Mouse (Mus musculus) kidney, postnatal 0 days (tissue): ENCODE results near the gene Comp. TPM values are rescaled to one million over a fixed set of nuclear protein-coding genes. Genes with fewer than 3 reads are reported as not detected.
A peak's percentile ranks its signal among the peaks of the same experiment; 100 is the strongest.

ENCODE experiments used
- ATAC-seq: fragments of 200-750 bp; cut with Nextera tagmentation; replicated peaks from 2 replicates; pipeline ENCODE4 v1.8.0; 2017; ENCODE audit warnings: low read depth, moderate number of reproducible peaks, moderate TSS enrichment, moderate library complexity; ENCODE audit not compliant: low FRiP score
- DNase-seq: peaks from one replicate; pipeline ENCODE4 v3.0.0-alpha.2; 2016; ENCODE audit warnings: low spot score
- H3K27ac ChIP-seq: fragments of 300-500 bp; sonication (generic); 2 replicates; pipeline ENCODE4 v1.5.1; 2014; ENCODE audit warnings: mild to moderate bottlenecking
- H3K27me3 ChIP-seq: fragments of 300-500 bp; sonication (generic); 2 replicates; pipeline ENCODE4 v1.6.1; 2014; ENCODE audit warnings: low read length, mixed read lengths; ENCODE audit not compliant: insufficient read depth
- H3K36me3 ChIP-seq: fragments of 300-500 bp; sonication (generic); 2 replicates; pipeline ENCODE4 v1.6.1; 2014; ENCODE audit warnings: low read length, mixed read lengths; ENCODE audit not compliant: insufficient read depth
- H3K4me1 ChIP-seq: fragments of 300-500 bp; sonication (generic); replicated peaks from 2 replicates; pipeline ENCODE4 v1.6.1; 2014; ENCODE audit warnings: antibody characterized with exemption, low read length, mixed read lengths; ENCODE audit not compliant: insufficient read depth
- H3K4me2 ChIP-seq: fragments of 300-500 bp; sonication (generic); 2 replicates; pipeline ENCODE4 v1.6.1; 2014; ENCODE audit warnings: mild to moderate bottlenecking, low read length, moderate library complexity, mixed read lengths
- H3K4me3 ChIP-seq: fragments of 300-500 bp; sonication (generic); replicated peaks from 2 replicates; pipeline ENCODE4 v1.5.1; 2014; ENCODE audit warnings: low read depth, low read length
- H3K9ac ChIP-seq: fragments of 300-500 bp; sonication (generic); 2 replicates; pipeline ENCODE4 v1.6.1; 2014; ENCODE audit warnings: low read depth, low read length
- H3K9me3 ChIP-seq: fragments of 300-500 bp; sonication (generic); replicated peaks from 2 replicates; pipeline ENCODE4 v1.6.1; 2016; ENCODE audit warnings: low read length, inconsistent platforms, mixed read lengths
- CTCF ChIP-seq: IDR thresholded peaks from 2 replicates; pipeline ENCODE4 v1.5.1; 2016; ENCODE audit warnings: antibody characterized with exemption, low read depth, mild to moderate bottlenecking, moderate library complexity
- WGBS: fragments of 180-500 bp; shearing (Covaris S2); extraction: QIAGEN DNeasy Blood & Tissue Kit; methylation state at CpG from one replicate; pipeline ENCODE4 v1.1.7; 2014; 5-methylcytosine and 5-hydroxymethylcytosine counted together
- polyA plus RNA-seq: library from polyadenylated mRNA; unstranded; fragments of >200 nt; fragmentation: Nextera tagmentation; extraction: Ambion mirVana; gene quantifications from 2 replicates; pipeline ENCODE4 v1.2.1, GENCODE M21; 2015

The Comp gene
- polyA plus RNA-seq, 1 experiment from 2014 or later = 0.28 TPM

DNA sequence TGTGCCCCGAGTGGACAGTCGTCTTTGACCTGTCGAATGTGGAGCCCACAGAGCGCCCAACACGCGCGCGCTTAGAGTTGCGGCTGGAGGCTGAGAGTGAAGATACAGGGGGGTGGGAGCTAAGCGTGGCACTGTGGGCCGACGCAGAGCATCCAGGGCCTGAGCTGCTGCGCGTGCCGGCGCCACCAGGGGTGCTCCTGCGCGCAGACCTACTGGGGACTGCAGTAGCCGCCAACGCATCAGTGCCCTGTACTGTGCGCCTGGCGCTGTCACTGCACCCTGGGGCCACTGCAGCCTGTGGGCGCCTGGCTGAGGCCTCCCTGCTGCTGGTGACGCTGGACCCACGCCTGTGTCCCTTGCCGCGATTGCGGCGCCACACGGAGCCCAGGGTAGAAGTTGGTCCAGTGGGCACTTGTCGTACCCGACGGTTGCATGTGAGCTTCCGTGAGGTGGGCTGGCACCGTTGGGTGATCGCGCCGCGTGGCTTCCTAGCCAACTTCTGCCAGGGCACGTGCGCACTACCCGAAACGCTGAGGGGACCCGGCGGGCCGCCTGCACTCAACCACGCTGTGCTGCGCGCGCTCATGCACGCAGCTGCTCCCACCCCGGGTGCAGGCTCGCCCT is 42.5 kb upstream of the Comp start:
- H3K36me3 ChIP-seq = peaks cover 38% of the 10 kb centered on the region
- ATAC-seq (peak; percentile 81), DNase-seq (peak; percentile 83)
- H3K4me3 ChIP-seq = peak overlapping the region; percentile 16
- H3K9me3 ChIP-seq = no peaks in the 10 kb centered on the region
- peak overlapping the region; percentile 47 for H3K4me2 ChIP-seq
- 46% methylated on average over 44 of the region's 53 CpGs for WGBS
- no peaks in the 10 kb centered on the region for H3K27me3 ChIP-seq
- H3K27ac ChIP-seq = no peak overlapping the region
- TF ChIP-seq CTCF = peak; percentile 60
- H3K4me1 ChIP-seq = peaks cover 10% of the 10 kb centered on the region; the same call in 1 of the 2 replicates
- peak overlapping the region; percentile 28; the same call in 1 of the 2 replicates for H3K9ac ChIP-seq

DNA sequence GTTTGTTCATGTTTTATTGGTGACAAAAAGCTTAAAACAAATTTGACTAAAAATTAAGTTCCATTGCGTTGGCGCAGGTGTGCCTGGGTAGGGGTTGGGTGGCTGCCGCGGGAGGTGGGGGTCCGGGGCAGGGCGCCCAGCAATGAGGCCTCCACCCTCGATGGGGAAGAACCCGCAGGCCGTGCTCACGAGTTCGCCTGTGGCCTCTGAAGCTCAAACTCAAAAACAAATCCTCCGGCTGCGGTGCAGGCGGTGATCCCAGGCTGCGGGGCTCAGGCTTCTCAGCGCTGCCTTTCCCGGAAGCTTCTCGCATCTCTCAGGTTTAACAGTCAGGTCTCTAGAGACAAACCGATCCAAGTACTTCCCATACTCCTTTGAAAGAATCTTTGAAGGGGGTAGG is 41.8 kb upstream of the Comp start:
- no peak overlapping the region for H3K4me3 ChIP-seq
- H3K36me3 ChIP-seq = peaks cover 44% of the 10 kb centered on the region
- ATAC-seq (no peak), DNase-seq (no peak)
- no peak overlapping the region for H3K9ac ChIP-seq
- no peaks in the 10 kb centered on the region for H3K27me3 ChIP-seq
- WGBS = 84% methylated on average over 19 of the region's 19 CpGs
- H3K4me1 ChIP-seq = peaks cover 10% of the 10 kb centered on the region; the same call in 1 of the 2 replicates
- no peaks in the 10 kb centered on the region for H3K9me3 ChIP-seq
- no peak overlapping the region for H3K27ac ChIP-seq
- no peak for TF ChIP-seq CTCF
- H3K4me2 ChIP-seq = no peak overlapping the region

DNA sequence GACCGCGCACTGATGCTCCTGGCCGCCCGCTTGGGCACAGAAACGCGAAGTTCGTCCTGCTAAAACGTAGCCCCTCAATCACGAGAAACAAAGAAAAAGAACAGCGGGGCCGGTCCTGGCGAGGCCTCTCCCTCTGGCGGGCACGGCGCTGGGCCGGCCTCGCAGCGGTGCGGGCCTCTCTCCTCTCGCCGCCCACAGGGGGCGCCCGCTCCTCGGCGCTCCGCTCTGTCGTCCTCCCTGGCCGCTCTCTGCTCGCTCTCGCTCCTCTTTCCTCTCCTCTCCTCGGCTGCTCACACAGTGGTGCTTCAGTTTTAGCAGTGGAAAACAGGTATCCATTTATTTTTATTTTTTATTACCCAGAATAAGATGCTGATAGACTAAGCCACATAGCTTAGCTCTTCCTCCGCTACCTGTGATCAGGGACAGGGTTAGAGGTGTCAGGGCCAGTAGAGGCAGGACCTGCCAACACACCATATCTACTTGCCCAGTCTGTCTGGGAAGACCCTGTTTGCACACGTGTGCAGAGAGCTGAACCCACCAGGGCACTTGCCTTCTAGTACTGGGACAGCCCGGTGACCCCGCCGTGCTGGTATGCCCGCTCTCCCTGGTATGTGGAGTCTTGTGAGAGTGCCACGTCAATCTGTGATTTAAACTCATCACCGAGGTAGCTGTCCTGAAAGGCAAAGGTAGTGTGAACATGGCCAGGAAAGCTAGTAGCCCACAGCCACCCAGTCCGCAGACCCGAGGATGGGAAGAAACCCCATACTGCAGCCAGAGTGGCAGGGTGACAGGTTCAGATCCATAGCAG is 41.1 kb upstream of the Comp start:
- 29% methylated on average over 41 of the region's 41 CpGs for WGBS
- H3K4me2 ChIP-seq = 0 out of 2 replicates have a peak overlapping the region, but pooled peaks have one; percentile 5

DNA sequence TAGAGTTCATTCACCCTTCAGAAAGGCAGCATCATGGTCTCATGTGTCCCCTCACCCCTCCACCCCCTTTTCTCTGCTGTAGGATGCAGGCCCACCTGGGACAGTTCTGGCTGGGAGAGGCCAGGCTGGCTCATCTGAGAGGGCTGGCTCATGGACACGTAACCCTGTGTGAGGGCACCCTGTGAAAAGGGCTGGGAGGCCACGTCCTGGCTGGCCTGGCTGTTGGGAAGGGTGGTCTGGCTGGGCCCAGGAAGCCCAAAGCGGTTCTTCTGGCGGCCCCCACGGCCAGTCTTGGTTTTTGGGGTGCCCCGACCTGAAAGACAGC is 40.5 kb upstream of the Comp start:
- Histone ChIP-seq H3K9me3 (no peaks in the 10 kb centered on the region), H3K36me3 (peaks cover 57% of the 10 kb centered on the region), H3K4me2 (no peak overlapping the region), H3K27ac (no peak overlapping the region), H3K27me3 (no peaks in the 10 kb centered on the region), H3K4me3 (no peak overlapping the region), H3K9ac (no peak overlapping the region), H3K4me1 (peaks cover 10% of the 10 kb centered on the region; the same call in 1 of the 2 replicates)
- ATAC-seq (no peak), DNase-seq (no peak)
- TF ChIP-seq CTCF = no peak
- 88% methylated on average over 6 of the region's 6 CpGs for WGBS

More for the DNA sequence above, 41.1 kb upstream of the Comp start:
- Histone ChIP-seq H3K36me3 (peaks cover 51% of the 10 kb centered on the region), H3K4me1 (peaks cover 10% of the 10 kb centered on the region; the same call in 1 of the 2 replicates), H3K9ac (no peak overlapping the region), H3K27me3 (no peaks in the 10 kb centered on the region), H3K9me3 (no peaks in the 10 kb centered on the region), H3K27ac (no peak overlapping the region), H3K4me3 (no peak overlapping the region)
- peak; percentile 90 for TF ChIP-seq CTCF
- ATAC-seq (0 out of 2 replicates have a peak, but pooled peaks have one; percentile 38), DNase-seq (peak; percentile 84)

DNA sequence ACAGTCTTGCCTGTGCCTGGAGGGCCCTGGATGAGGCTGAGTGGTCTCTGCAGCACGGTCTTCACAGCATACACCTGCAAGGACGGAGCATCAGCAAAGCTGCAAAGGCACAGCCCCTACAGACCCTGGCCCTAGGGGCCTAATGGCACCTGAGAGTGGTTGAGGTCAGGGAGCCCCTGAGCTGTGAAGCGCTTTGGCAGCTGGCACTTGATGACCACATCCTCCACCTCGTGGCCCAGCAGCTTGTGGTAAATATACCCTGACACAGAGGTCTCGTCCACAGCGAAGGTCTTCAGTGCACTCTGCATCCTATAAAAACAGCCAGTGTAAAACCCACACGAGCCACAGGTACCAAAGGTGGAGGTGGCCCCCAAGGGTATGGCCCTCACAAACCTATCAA is 34.4 kb upstream of the Comp start:
- no peak for DNase-seq
- Histone ChIP-seq H3K9me3 (no peaks in the 10 kb centered on the region), H3K4me1 (no peaks in the 10 kb centered on the region), H3K36me3 (peaks cover 89% of the 10 kb centered on the region), H3K27ac (no peak overlapping the region), H3K9ac (no peak overlapping the region), H3K27me3 (no peaks in the 10 kb centered on the region), H3K4me3 (no peak overlapping the region), H3K4me2 (no peak overlapping the region)
- 79% methylated on average over 7 of the region's 7 CpGs for WGBS
- no peak for ATAC-seq
- no peak for TF ChIP-seq CTCF

DNA sequence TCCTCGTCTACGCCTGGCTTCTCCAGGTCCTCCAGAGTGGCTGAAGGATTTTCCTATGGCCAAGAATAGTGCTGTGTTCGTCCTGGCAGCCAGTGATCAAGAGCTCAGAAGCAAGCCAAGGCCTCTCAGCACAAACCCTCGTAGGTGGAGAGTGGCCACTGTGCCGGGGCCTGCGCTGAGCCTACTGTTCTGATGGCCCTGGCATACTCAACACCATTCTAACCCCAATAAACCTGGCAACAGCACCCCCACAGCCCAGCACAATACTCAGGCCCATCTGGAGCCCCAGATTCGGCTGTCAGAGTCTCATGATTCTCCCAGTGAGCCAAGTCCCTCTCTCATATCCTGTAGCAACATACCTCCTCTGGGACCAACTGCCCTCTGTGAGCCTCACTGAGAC is 32.7 kb upstream of the Comp start:
- Histone ChIP-seq H3K27ac (no peak overlapping the region), H3K27me3 (no peaks in the 10 kb centered on the region), H3K9ac (no peak overlapping the region), H3K4me2 (no peak overlapping the region), H3K36me3 (peaks cover 73% of the 10 kb centered on the region), H3K9me3 (no peaks in the 10 kb centered on the region), H3K4me1 (no peaks in the 10 kb centered on the region), H3K4me3 (no peak overlapping the region)
- TF ChIP-seq CTCF = no peak
- ATAC-seq (no peak), DNase-seq (no peak)
- 92% methylated on average over 7 of the region's 7 CpGs for WGBS
